In the genomic region with DNA sequence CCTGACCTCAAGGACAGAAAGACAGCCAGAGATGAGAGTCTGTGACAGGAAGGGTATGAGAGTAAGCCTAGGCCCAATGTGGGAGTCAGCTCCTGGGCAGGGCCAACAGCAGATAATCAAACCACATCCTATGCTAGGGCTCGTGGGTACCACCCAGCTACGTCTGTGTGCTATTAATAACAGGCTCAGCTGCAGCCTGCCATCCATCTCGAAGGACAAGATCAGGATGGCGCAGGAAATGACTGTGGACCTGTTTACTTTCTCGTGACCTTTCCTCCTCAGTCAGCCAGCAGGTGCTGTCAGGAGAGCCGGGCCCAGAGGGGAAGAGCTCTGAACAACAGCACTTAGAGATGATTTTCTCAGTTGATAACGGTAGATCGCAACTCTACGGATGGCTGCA, we compare ENCODE assay signal across 10 mouse cellular contexts.
DNase-seq lines count a peak whose midpoint lies in the region; ATAC-seq lines count a peak whose summit lies in the region.
"Had no signal": no experiment of that assay in that cellular context is flagged by ENCODE, and none has a peak within 500 bp of the region (broad histone marks: within the 10 kb centered on the region; RNA-seq: fewer than 3 reads in every experiment).

No protein-coding gene starts in this region.

- no peak overlapping the region for H3K9ac ChIP-seq in liver, embryonic 12.5 days
- no peak overlapping the region for H3K9ac ChIP-seq in forebrain, embryonic 15.5 days (replicated peaks)
- H3K9ac ChIP-seq: hindbrain, embryonic 15.5 days; neural tube, embryonic 13.5 days had no signal

- peak overlapping the region; percentile 39 for H3K4me2 ChIP-seq in liver, embryonic 12.5 days
- no peak overlapping the region for H3K4me2 ChIP-seq in forebrain, embryonic 15.5 days (replicated peaks)
- H3K4me2 ChIP-seq: hindbrain, embryonic 15.5 days; neural tube, embryonic 13.5 days had no signal

- peak; percentile 74 for ATAC-seq in liver, embryonic 12.5 days
- peak; percentile 56 for ATAC-seq in neutrophil, adult 5-6 weeks (ENCODE audit: extremely low read depth, insufficient number of reproducible peaks, low FRiP score, poor library complexity, severe bottlenecking)
- no peak for ATAC-seq in forebrain, embryonic 15.5 days (replicated peaks)

- H3K4me3 ChIP-seq in liver, embryonic 12.5 days, result no peak overlapping the region
- H3K4me3 ChIP-seq in forebrain, embryonic 15.5 days, result no peak overlapping the region
- H3K4me3 ChIP-seq: hindbrain, embryonic 15.5 days; neural tube, embryonic 13.5 days had no signal

- 9% methylated on average over 9 of the region's 9 CpGs for WGBS in liver, embryonic 12.5 days (ENCODE audit: insufficient replicate concordance)
- WGBS in forebrain, embryonic 15.5 days, result 81% methylated on average over 9 of the region's 9 CpGs

- H3K27me3 ChIP-seq in liver, embryonic 12.5 days (replicated peaks), result no peaks in the 10 kb centered on the region
- H3K27me3 ChIP-seq in forebrain, embryonic 15.5 days, result no peaks in the 10 kb centered on the region
- H3K27me3 ChIP-seq: hindbrain, embryonic 15.5 days; neural tube, embryonic 13.5 days had no signal

- H3K27ac ChIP-seq in liver, embryonic 12.5 days, result no peak overlapping the region
- H3K27ac ChIP-seq in forebrain, embryonic 15.5 days (replicated peaks), result no peak overlapping the region
- H3K27ac ChIP-seq: hindbrain, embryonic 15.5 days; neural tube, embryonic 13.5 days had no signal

- H3K9me3 ChIP-seq in liver, embryonic 12.5 days (replicated peaks), result no peaks in the 10 kb centered on the region
- H3K9me3 ChIP-seq in forebrain, embryonic 15.5 days, result no peaks in the 10 kb centered on the region
- H3K9me3 ChIP-seq: hindbrain, embryonic 15.5 days; neural tube, embryonic 13.5 days had no signal

- H3K4me1 ChIP-seq in liver, embryonic 12.5 days, result peaks cover 14% of the 10 kb centered on the region
- H3K4me1 ChIP-seq in forebrain, embryonic 15.5 days, result peaks cover 2% of the 10 kb centered on the region; the same call in 1 of the 2 replicates
- H3K4me1 ChIP-seq: hindbrain, embryonic 15.5 days; neural tube, embryonic 13.5 days had no signal

- no peaks in the 10 kb centered on the region for H3K36me3 ChIP-seq in liver, embryonic 12.5 days
- no peaks in the 10 kb centered on the region for H3K36me3 ChIP-seq in forebrain, embryonic 15.5 days
- H3K36me3 ChIP-seq: hindbrain, embryonic 15.5 days; neural tube, embryonic 13.5 days had no signal

- DNase-seq in adrenal gland, adult 8-10 months, result peak; percentile 32
- no peak for DNase-seq in adrenal gland, postnatal 4 days (ENCODE audit: low spot score in 2 of 2)
- DNase-seq in embryo, embryonic 10.5 days (ENCODE audit: low spot score), result peak; percentile 30
- no peak for DNase-seq in cerebellum, adult 9-10 months
- DNase-seq in gastrocnemius, adult 18-20 months (ENCODE audit: low spot score), result no peak

Comparison
In these comparisons a context has a peak if more than half of its experiments do, and no peak if none do; other contexts are left out.
1. DNase-seq: peak in adrenal gland, adult 8-10 months (single experiment) and embryo, embryonic 10.5 days (single experiment); none in adrenal gland, postnatal 4 days (0 of 2), cerebellum, adult 9-10 months (single experiment) and gastrocnemius, adult 18-20 months (single experiment).